Mouse (Mus musculus) CD4-positive helper T cell, adult 2 months (primary cell): ENCODE measurements around the gene Cfap74.
A peak's percentile ranks its signal among the peaks of the same experiment; 100 is the strongest.
"Not testable (repeated sequence)": the region's sequence is repeated elsewhere in the genome, so short reads cannot be mapped to it uniquely, and the experiment has no call there.

ENCODE experiments used
- DNase-seq: peaks from one replicate; pipeline ENCODE4 v3.0.0-alpha.2; 2012; ENCODE audit warnings: low read depth, missing footprints, low spot score

Gene Cfap74

GRCm38 (mm10) chr4:155469590-155470262 is 60.7 kb downstream of the Cfap74 start:
- DNase-seq = no peak

GRCm38 (mm10) chr4:155470263-155470953 is 61.4 kb downstream of the Cfap74 start:
- DNase-seq = no peak

GRCm38 (mm10) chr4:155470997-155471396 is 62.0 kb downstream of the Cfap74 start:
- no peak for DNase-seq

GRCm38 (mm10) chr4:155471406-155471805 is 62.4 kb downstream of the Cfap74 start:
- DNase-seq = no peak

- DNase-seq = no peak
Observed at GRCm38 (mm10) chr4:155472716-155473290, 63.8 kb downstream of the Cfap74 start.

GRCm38 (mm10) chr4:155473319-155473718 is 64.3 kb downstream of the Cfap74 start:
- DNase-seq = no peak

- not testable (repeated sequence) for DNase-seq
Observed at GRCm38 (mm10) chr4:155473796-155474195, 64.8 kb downstream of the Cfap74 start.

- DNase-seq = peak; percentile 83
Observed at GRCm38 (mm10) chr4:155481381-155482124, 72.6 kb downstream of the Cfap74 start.

- no peak for DNase-seq
Observed at GRCm38 (mm10) chr4:155482125-155482480, 73.1 kb downstream of the Cfap74 start.

GRCm38 (mm10) chr4:155482733-155483540 is 73.9 kb downstream of the Cfap74 start:
- DNase-seq = no peak

- DNase-seq = no peak
Observed at GRCm38 (mm10) chr4:155485521-155485920, 76.5 kb downstream of the Cfap74 start.

GRCm38 (mm10) chr4:155487746-155488145 is 78.8 kb downstream of the Cfap74 start:
- DNase-seq = no peak

GRCm38 (mm10) chr4:155488232-155489025 is 79.4 kb downstream of the Cfap74 start:
- DNase-seq = no peak

- no peak for DNase-seq
Observed at GRCm38 (mm10) chr4:155489101-155489970, 80.3 kb downstream of the Cfap74 start.

GRCm38 (mm10) chr4:155490456-155490855 is 81.5 kb downstream of the Cfap74 start:
- DNase-seq = no peak

GRCm38 (mm10) chr4:155490990-155491504 is 82.1 kb downstream of the Cfap74 start, which contains the start of gene Gnb1:
TSS of gene Gnb1 (plus strand) at chr4:155491361.
- DNase-seq = peak; percentile 95

- DNase-seq = no peak
Observed at GRCm38 (mm10) chr4:155491529-155492130, 82.6 kb downstream of the Cfap74 start.

GRCm38 (mm10) chr4:155492131-155492633 is 83.2 kb downstream of the Cfap74 start:
- DNase-seq = peak; percentile 63

- DNase-seq = no peak
Observed at GRCm38 (mm10) chr4:155494891-155495290, 85.9 kb downstream of the Cfap74 start.
